Mouse (Mus musculus) E14TG2a.4 (cell line): ENCODE measurements around the gene Bmp6.

Source experiments
- H3K27me3 ChIP-seq: 2 replicates; pipeline ENCODE4 v1.6.1; 2014; ENCODE audit warnings: low read length, control low read depth; ENCODE audit not compliant: insufficient read depth
- H3K36me3 ChIP-seq: 2 replicates; pipeline ENCODE4 v1.6.1; 2014; ENCODE audit warnings: low read length, control low read depth; ENCODE audit not compliant: insufficient read depth
- H3K4me1 ChIP-seq: replicated peaks from 2 replicates; pipeline ENCODE4 v1.6.1; 2014; ENCODE audit warnings: low read depth, low read length, control low read depth
- H3K4me3 ChIP-seq: replicated peaks from 2 replicates; pipeline ENCODE4 v1.5.1; 2014; ENCODE audit warnings: mild to moderate bottlenecking, low read length
- H3K9me3 ChIP-seq: 2 replicates; pipeline ENCODE4 v1.6.1; 2014; ENCODE audit warnings: low read length, control low read depth
- CTCF ChIP-seq: conservative IDR thresholded peaks from 2 replicates; pipeline ENCODE4 v1.5.1; 2014; ENCODE audit warnings: low read length
- NANOG ChIP-seq: IDR thresholded peaks from 2 replicates; pipeline ENCODE4 v1.6.1; 2014; ENCODE audit warnings: borderline replicate concordance, low read length, mixed read lengths
- POU5F1 ChIP-seq: IDR thresholded peaks from 2 replicates; pipeline ENCODE4 v1.6.1; 2014; ENCODE audit warnings: low read length, borderline replicate concordance

Gene Bmp6

DNA sequence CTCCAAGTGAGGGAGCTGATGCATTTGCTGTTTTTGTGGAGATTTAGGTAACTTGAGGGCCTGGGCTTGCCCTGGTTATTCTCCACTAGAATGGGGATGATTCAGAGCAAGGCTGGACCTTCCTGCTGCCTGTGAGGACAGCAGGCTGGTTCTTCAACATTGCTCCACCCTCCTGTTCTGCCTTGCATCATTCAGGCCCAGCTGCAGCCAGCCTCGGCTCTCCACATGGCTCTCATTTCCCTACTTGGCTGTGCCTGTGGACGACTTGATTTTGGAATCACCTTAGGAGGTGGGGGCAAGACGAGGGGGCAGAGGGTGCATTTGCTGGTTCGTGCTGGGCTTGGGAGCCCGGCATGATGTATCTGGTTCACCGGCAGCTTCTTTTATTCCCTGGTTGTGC, 53.8 kb downstream of the Bmp6 start:
- no peaks in the 10 kb centered on the region for H3K4me1 ChIP-seq
- no peak for TF ChIP-seq CTCF
- no peak for TF ChIP-seq POU5F1
- TF ChIP-seq NANOG: no peak
- H3K27me3 ChIP-seq: no peaks in the 10 kb centered on the region; the same call in 1 of the 2 replicates
- no peaks in the 10 kb centered on the region for H3K36me3 ChIP-seq
- no peaks in the 10 kb centered on the region for H3K9me3 ChIP-seq
- H3K4me3 ChIP-seq: no peak overlapping the region

DNA sequence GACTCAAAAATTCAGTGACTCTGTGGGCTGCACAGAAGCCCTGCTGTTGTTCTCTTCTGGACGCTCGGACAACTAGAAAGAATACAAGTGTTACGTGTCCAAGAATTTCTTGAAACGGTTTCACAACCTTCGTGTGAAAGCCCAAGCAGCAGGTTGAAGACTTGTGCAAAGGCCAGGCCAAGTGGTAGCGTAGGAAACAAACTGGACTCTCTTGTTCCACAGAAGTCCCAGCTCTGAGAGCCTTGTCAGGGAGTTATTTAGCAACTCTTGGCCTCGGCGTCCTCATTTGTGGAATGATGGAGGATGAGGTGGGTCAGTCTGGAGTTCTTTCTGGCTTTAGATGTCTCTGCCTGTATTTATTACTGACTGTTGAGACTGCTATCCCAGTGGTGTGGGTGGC, 55.8 kb downstream of the Bmp6 start:
- no peak overlapping the region for H3K4me3 ChIP-seq
- H3K36me3 ChIP-seq: no peaks in the 10 kb centered on the region
- no peak for TF ChIP-seq POU5F1
- no peak for TF ChIP-seq NANOG
- TF ChIP-seq CTCF: no peak
- H3K9me3 ChIP-seq: no peaks in the 10 kb centered on the region
- H3K4me1 ChIP-seq: no peaks in the 10 kb centered on the region
- H3K27me3 ChIP-seq: no peaks in the 10 kb centered on the region; the same call in 1 of the 2 replicates

DNA sequence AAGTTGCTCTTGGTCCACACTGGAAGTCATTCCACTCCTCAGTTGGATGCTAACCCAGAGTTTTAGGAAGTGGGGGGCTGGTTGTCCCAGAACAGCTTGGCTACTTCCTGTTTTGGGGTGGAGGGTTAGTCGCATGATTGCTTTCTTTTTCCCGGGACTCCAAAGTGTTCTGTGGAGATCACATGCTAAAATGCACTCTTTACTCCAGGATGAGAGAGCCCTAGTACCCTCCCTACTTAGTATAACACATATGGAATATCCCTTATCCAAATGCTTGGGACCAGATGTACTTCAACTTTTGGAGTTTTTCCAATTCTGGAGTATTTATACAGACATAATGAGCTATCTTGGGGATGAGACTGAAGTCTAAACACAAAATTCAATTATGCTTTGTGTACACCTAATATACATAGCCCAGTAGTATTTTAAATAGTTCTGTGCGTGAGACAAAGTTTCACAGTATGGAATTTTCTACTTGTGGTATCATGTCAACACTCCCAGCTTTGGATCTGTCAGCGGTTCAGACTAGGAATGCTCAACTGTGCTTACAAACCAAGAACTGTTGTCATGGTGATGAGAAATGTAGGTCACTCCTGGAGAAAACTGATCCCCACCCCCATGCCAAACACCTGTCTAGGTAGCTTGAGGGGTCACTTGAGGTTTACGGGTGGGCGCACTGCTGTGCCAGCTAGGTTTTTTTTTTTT, 62.9 kb downstream of the Bmp6 start:
- peaks cover 10% of the 10 kb centered on the region; the same call in 1 of the 2 replicates for H3K27me3 ChIP-seq
- no peaks in the 10 kb centered on the region for H3K36me3 ChIP-seq
- peaks cover 7% of the 10 kb centered on the region for H3K4me1 ChIP-seq
- no peak overlapping the region for H3K4me3 ChIP-seq
- no peaks in the 10 kb centered on the region for H3K9me3 ChIP-seq
- TF ChIP-seq POU5F1 (no peak), CTCF (no peak), NANOG (no peak)

DNA sequence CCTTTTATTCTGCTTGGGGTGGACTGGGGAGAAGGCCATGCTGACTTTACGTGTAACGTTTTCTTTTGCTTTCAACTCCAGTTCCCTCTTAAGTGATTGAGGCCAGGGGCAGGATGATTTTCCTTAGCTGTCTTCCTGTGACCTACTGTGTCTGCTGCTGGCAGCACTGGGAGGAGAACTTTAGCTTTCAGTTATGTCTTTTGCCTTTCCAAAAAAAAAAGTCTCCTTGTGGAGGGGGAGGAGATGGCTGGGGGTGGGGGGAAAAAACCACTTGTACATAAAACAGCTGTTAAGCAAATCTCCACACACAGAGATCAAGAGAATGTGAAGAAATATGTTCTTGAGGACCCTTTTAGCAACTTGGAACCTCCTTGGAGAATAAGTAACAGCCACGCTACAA, 63.7 kb downstream of the Bmp6 start:
- H3K4me3 ChIP-seq: no peak overlapping the region
- H3K27me3 ChIP-seq: peaks cover 10% of the 10 kb centered on the region; the same call in 1 of the 2 replicates
- H3K36me3 ChIP-seq: no peaks in the 10 kb centered on the region
- H3K4me1 ChIP-seq: peaks cover 7% of the 10 kb centered on the region
- H3K9me3 ChIP-seq: no peaks in the 10 kb centered on the region
- no peak for TF ChIP-seq NANOG
- no peak for TF ChIP-seq CTCF
- TF ChIP-seq POU5F1: no peak

DNA sequence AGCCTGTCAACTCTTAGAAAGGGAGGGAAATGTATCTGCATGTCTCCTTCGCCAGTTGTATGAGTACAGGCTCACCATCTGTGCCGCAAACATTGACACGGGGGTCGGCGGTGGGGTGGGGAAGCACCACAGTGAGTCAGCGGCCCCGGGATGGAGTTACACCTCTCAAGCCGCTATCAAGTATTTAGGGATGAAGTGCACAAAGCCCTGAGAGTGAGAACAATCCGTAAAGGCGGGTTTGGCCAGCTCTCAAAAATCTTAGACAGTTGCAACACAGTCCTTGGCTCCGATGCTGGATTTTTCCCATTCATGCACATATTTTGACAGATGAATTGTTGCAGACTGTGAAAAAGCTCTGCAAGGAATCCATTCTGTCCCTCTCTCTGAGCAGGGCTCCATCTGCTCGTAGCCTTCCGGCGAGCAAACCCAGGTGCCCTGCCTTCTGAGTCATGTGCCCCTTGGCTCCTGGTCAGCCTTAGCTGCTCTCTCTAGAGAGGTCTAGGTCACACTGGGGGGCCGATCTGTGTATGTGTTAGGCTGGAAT, 65.5 kb downstream of the Bmp6 start:
- TF ChIP-seq CTCF (no peak), NANOG (no peak), POU5F1 (no peak)
- H3K9me3 ChIP-seq: no peaks in the 10 kb centered on the region
- peaks cover 7% of the 10 kb centered on the region for H3K4me1 ChIP-seq
- H3K27me3 ChIP-seq: peaks cover 10% of the 10 kb centered on the region; the same call in 1 of the 2 replicates
- H3K36me3 ChIP-seq: no peaks in the 10 kb centered on the region
- 0 out of 2 replicates have a peak overlapping the region, but pooled peaks have one; percentile 11 for H3K4me3 ChIP-seq

DNA sequence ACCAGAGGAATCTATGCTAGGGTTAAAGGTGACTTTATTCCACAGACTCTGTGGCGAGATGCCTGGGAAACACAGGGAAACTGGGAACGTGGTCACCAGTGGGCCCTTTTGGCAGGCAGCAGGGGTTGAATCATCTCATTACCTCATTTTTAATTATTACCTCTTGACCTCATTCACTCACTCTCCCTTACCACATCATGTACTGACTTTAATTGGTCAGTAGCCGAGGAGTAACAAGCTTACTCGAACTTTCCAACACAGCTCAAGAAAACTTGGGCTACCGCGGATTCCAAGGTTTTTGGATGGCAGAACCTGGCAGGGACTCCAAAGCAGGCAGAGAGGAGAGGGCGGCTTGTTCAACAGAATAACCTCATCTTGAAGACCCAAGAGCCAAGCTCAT, 74.9 kb downstream of the Bmp6 start:
- no peak for TF ChIP-seq NANOG
- TF ChIP-seq CTCF: no peak
- TF ChIP-seq POU5F1: no peak
- no peaks in the 10 kb centered on the region for H3K9me3 ChIP-seq
- H3K4me1 ChIP-seq: no peaks in the 10 kb centered on the region
- H3K27me3 ChIP-seq: no peaks in the 10 kb centered on the region
- no peaks in the 10 kb centered on the region for H3K36me3 ChIP-seq
- no peak overlapping the region for H3K4me3 ChIP-seq

DNA sequence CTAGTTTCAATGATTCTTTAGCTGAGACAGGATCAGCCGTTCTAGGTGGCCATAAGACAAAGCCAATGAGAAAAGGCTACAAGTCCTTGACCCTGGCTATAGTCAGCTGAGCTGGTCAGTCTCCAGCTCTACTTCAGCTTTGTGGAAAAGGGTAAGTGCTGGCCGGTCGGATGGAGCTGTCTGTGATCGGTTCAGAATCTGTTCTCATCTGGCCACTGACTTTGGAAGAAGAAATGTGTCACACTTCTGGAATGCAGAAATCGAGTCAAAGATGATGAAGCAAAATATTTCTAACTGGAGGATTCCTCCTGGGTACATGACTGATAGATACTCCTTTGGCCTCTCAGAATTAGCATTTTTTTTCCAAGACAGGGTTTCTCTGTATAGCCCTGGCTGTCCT, 77.6 kb downstream of the Bmp6 start:
- TF ChIP-seq NANOG: no peak
- no peak for TF ChIP-seq CTCF
- no peak for TF ChIP-seq POU5F1
- no peaks in the 10 kb centered on the region for H3K36me3 ChIP-seq
- H3K4me1 ChIP-seq: no peaks in the 10 kb centered on the region
- H3K9me3 ChIP-seq: no peaks in the 10 kb centered on the region
- no peak overlapping the region for H3K4me3 ChIP-seq
- no peaks in the 10 kb centered on the region for H3K27me3 ChIP-seq

DNA sequence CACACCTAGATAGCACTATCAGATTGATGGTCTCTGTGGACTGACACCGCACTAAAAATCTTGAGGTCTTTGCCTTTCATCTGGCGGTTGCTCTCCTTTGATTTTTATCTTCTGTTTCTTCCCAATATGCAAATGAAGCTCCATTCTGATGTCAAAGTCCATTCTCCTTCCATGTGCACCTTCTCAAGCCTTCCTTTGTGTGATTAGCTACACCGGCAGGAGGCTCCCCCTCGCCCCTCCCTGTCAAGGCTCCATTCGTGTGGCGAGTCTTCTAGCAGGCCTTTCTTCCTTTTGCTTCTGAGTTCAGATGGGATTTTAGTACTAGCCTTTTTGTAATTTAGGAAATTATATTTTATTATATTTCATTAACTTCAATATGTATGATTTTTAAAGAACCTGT, 80.4 kb downstream of the Bmp6 start:
- Histone ChIP-seq H3K36me3 (no peaks in the 10 kb centered on the region), H3K27me3 (no peaks in the 10 kb centered on the region), H3K9me3 (no peaks in the 10 kb centered on the region), H3K4me1 (no peaks in the 10 kb centered on the region), H3K4me3 (no peak overlapping the region)
- no peak for TF ChIP-seq CTCF
- TF ChIP-seq NANOG: no peak
- no peak for TF ChIP-seq POU5F1

DNA sequence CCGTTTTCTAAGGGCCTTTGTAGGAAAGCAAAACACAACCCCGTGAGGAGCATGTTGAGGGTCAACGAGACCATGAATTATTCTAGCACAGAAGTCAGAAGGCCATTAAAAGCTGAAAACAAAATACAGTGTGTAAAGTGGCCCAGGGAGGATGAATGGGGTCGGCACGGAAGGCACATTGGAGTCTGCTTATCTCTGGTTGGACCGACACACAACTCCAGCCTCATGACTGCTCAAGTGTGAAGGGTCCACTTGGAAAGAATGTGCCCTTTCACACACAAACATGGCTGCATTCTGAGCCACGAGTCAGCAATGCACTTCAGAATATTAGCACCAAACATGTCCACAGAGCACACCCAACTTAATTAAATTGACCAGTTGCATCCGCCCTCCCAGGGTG, 84.8 kb downstream of the Bmp6 start:
- H3K36me3 ChIP-seq: no peaks in the 10 kb centered on the region
- TF ChIP-seq POU5F1: no peak
- TF ChIP-seq NANOG: no peak
- no peak for TF ChIP-seq CTCF
- H3K9me3 ChIP-seq: no peaks in the 10 kb centered on the region
- H3K27me3 ChIP-seq: no peaks in the 10 kb centered on the region
- no peaks in the 10 kb centered on the region for H3K4me1 ChIP-seq
- no peak overlapping the region for H3K4me3 ChIP-seq
